Mouse (Mus musculus) testis, adult 2 months (tissue): ENCODE data around the gene Adgrd1.

Experiments
- CTCF ChIP-seq: fragments of 200-500 bp; IDR thresholded peaks from 2 replicates; pipeline ENCODE4 v1.5.1; 2012; ENCODE audit warnings: low read depth, mild to moderate bottlenecking, inconsistent platforms, low read length, moderate library complexity; ENCODE audit not compliant: control insufficient read depth, insufficient read depth, insufficient replicate concordance
- POLR2A ChIP-seq: fragments of 200-500 bp; IDR thresholded peaks from 2 replicates; pipeline ENCODE4 v1.6.1; 2012; ENCODE audit warnings: low read depth, mild to moderate bottlenecking, inconsistent platforms, low read length, moderate library complexity; ENCODE audit not compliant: control insufficient read depth

DNA sequence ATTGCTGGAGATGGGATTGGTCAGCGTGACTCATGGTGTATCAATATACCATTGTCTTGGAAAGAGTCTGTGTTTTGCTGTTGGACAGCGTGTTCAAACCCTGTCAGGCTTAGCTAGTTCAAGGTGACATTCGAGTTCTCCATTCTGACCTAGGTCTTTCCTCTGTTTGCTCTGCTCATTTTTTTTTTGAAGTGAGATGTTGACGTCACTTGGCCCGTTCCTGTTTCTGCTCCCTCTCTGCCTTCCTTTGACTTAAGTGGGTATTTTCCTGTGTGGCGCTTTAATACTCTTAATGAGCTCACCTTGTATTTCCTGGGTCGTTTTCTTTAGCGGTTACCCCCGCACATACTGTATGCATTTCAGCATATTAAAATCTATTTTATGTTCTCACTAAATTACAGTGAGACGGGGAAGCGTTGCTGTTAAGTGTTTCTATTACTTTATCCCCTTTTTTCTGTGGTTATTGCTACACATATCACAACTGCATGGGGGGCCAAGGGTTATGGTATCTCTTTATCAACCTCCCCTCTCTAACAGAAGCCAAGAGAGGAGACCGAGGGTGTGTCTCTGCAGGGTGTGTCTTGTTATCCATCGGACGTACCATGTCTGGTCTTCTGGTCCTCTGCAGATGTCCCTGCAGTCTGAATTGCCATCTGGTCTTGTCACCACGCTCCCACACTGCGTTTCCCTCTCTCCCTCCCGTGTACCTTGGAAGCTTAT lies 83.6 kb downstream of the Adgrd1 start:
- TF ChIP-seq POLR2A (no peak), CTCF (no peak)
